Mouse (Mus musculus) kidney, postnatal 0 days (tissue): ENCODE measurements around the gene Gng12. TPM values are rescaled to one million over a fixed set of nuclear protein-coding genes. Genes with fewer than 3 reads are reported as not detected.

Experiments used
- ATAC-seq: fragments of 200-750 bp; cut with Nextera tagmentation; replicated peaks from 2 replicates; pipeline ENCODE4 v1.8.0; 2017; ENCODE audit warnings: low read depth, moderate number of reproducible peaks, moderate TSS enrichment, moderate library complexity; ENCODE audit not compliant: low FRiP score
- DNase-seq: peaks from one replicate; pipeline ENCODE4 v3.0.0-alpha.2; 2016; ENCODE audit warnings: low spot score
- H3K27ac ChIP-seq: fragments of 300-500 bp; sonication (generic); 2 replicates; pipeline ENCODE4 v1.5.1; 2014; ENCODE audit warnings: mild to moderate bottlenecking
- H3K27me3 ChIP-seq: fragments of 300-500 bp; sonication (generic); 2 replicates; pipeline ENCODE4 v1.6.1; 2014; ENCODE audit warnings: low read length, mixed read lengths; ENCODE audit not compliant: insufficient read depth
- H3K36me3 ChIP-seq: fragments of 300-500 bp; sonication (generic); 2 replicates; pipeline ENCODE4 v1.6.1; 2014; ENCODE audit warnings: low read length, mixed read lengths; ENCODE audit not compliant: insufficient read depth
- H3K4me1 ChIP-seq: fragments of 300-500 bp; sonication (generic); replicated peaks from 2 replicates; pipeline ENCODE4 v1.6.1; 2014; ENCODE audit warnings: antibody characterized with exemption, low read length, mixed read lengths; ENCODE audit not compliant: insufficient read depth
- H3K4me2 ChIP-seq: fragments of 300-500 bp; sonication (generic); 2 replicates; pipeline ENCODE4 v1.6.1; 2014; ENCODE audit warnings: mild to moderate bottlenecking, low read length, moderate library complexity, mixed read lengths
- H3K4me3 ChIP-seq: fragments of 300-500 bp; sonication (generic); replicated peaks from 2 replicates; pipeline ENCODE4 v1.5.1; 2014; ENCODE audit warnings: low read depth, low read length
- H3K9ac ChIP-seq: fragments of 300-500 bp; sonication (generic); 2 replicates; pipeline ENCODE4 v1.6.1; 2014; ENCODE audit warnings: low read depth, low read length
- H3K9me3 ChIP-seq: fragments of 300-500 bp; sonication (generic); replicated peaks from 2 replicates; pipeline ENCODE4 v1.6.1; 2016; ENCODE audit warnings: low read length, inconsistent platforms, mixed read lengths
- CTCF ChIP-seq: IDR thresholded peaks from 2 replicates; pipeline ENCODE4 v1.5.1; 2016; ENCODE audit warnings: antibody characterized with exemption, low read depth, mild to moderate bottlenecking, moderate library complexity
- WGBS: fragments of 180-500 bp; shearing (Covaris S2); extraction: QIAGEN DNeasy Blood & Tissue Kit; methylation state at CpG from one replicate; pipeline ENCODE4 v1.1.7; 2014; 5-methylcytosine and 5-hydroxymethylcytosine counted together
- polyA plus RNA-seq: library from polyadenylated mRNA; unstranded; fragments of >200 nt; fragmentation: Nextera tagmentation; extraction: Ambion mirVana; gene quantifications from 2 replicates; pipeline ENCODE4 v1.2.1, GENCODE M21; 2015

Gene Gng12
- polyA plus RNA-seq, 1 experiment from 2014 or later, result 144 TPM

GRCm38 (mm10) chr6:66975522-66975921 lies 79.3 kb downstream of the Gng12 start:
- TF ChIP-seq CTCF, result no peak
- Histone ChIP-seq H3K4me1 (0 out of 2 replicates have a peak, but pooled peaks cover 8% of the 10 kb centered on the region), H3K27me3 (no peaks in the 10 kb centered on the region), H3K4me2 (no peak overlapping the region), H3K27ac (no peak overlapping the region), H3K9ac (no peak overlapping the region), H3K4me3 (no peak overlapping the region), H3K36me3 (no peaks in the 10 kb centered on the region), H3K9me3 (no peaks in the 10 kb centered on the region)
- DNase-seq, result no peak
- ATAC-seq, result no peak
- WGBS, result 89% methylated on average over 4 of the region's 4 CpGs

GRCm38 (mm10) chr6:66979197-66979596 lies 83.0 kb downstream of the Gng12 start:
- Histone ChIP-seq H3K27me3 (no peaks in the 10 kb centered on the region), H3K27ac (0 out of 2 replicates have a peak overlapping the region, but pooled peaks have one; percentile 13), H3K9ac (no peak overlapping the region), H3K4me1 (peaks cover 2% of the 10 kb centered on the region; the same call in 1 of the 2 replicates), H3K36me3 (no peaks in the 10 kb centered on the region), H3K9me3 (no peaks in the 10 kb centered on the region), H3K4me3 (no peak overlapping the region), H3K4me2 (no peak overlapping the region)
- no peak for ATAC-seq
- 45% methylated on average over 1 of the region's 1 CpGs for WGBS
- no peak for TF ChIP-seq CTCF
- peak; percentile 33 for DNase-seq

- H3K4me1 ChIP-seq, result peaks cover 2% of the 10 kb centered on the region; the same call in 1 of the 2 replicates
- DNase-seq, result no peak
- no peak overlapping the region for H3K27ac ChIP-seq
- no peak for ATAC-seq
- H3K36me3 ChIP-seq, result no peaks in the 10 kb centered on the region
- WGBS, result 87% methylated on average over 4 of the region's 4 CpGs
- H3K9me3 ChIP-seq, result no peaks in the 10 kb centered on the region
- H3K9ac ChIP-seq, result no peak overlapping the region
- H3K4me3 ChIP-seq, result no peak overlapping the region
- H3K4me2 ChIP-seq, result no peak overlapping the region
- no peaks in the 10 kb centered on the region for H3K27me3 ChIP-seq
- TF ChIP-seq CTCF, result no peak
Measured at GRCm38 (mm10) chr6:66980040-66980439, 83.8 kb downstream of the Gng12 start.

GRCm38 (mm10) chr6:66981366-66981765 lies 85.2 kb downstream of the Gng12 start:
- peaks cover 2% of the 10 kb centered on the region; the same call in 1 of the 2 replicates for H3K4me1 ChIP-seq

GRCm38 (mm10) chr6:66981864-66982263 lies 85.7 kb downstream of the Gng12 start:
- 79% methylated on average over 1 of the region's 1 CpGs for WGBS
- Histone ChIP-seq H3K4me2 (no peak overlapping the region), H3K27me3 (no peaks in the 10 kb centered on the region), H3K9ac (no peak overlapping the region), H3K36me3 (no peaks in the 10 kb centered on the region), H3K27ac (no peak overlapping the region), H3K4me3 (no peak overlapping the region), H3K9me3 (no peaks in the 10 kb centered on the region), H3K4me1 (peaks cover 2% of the 10 kb centered on the region; the same call in 1 of the 2 replicates)
- TF ChIP-seq CTCF, result no peak
- ATAC-seq, result no peak
- DNase-seq, result no peak

More at GRCm38 (mm10) chr6:66981366-66981765, 85.2 kb downstream of the Gng12 start:
- H3K4me3 ChIP-seq, result no peak overlapping the region
- no peaks in the 10 kb centered on the region for H3K27me3 ChIP-seq
- no peaks in the 10 kb centered on the region for H3K36me3 ChIP-seq
- no peak overlapping the region for H3K4me2 ChIP-seq
- 74% methylated on average over 3 of the region's 3 CpGs for WGBS
- DNase-seq, result no peak
- H3K9me3 ChIP-seq, result no peaks in the 10 kb centered on the region
- no peak overlapping the region for H3K9ac ChIP-seq
- H3K27ac ChIP-seq, result no peak overlapping the region
- no peak for TF ChIP-seq CTCF
- no peak for ATAC-seq

GRCm38 (mm10) chr6:66984079-66984478 lies 87.9 kb downstream of the Gng12 start:
- Histone ChIP-seq H3K27ac (no peak overlapping the region), H3K36me3 (no peaks in the 10 kb centered on the region), H3K27me3 (no peaks in the 10 kb centered on the region), H3K9ac (no peak overlapping the region), H3K4me3 (no peak overlapping the region), H3K4me1 (peaks cover 2% of the 10 kb centered on the region; the same call in 1 of the 2 replicates), H3K4me2 (no peak overlapping the region), H3K9me3 (no peaks in the 10 kb centered on the region)
- WGBS, result 77% methylated on average over 5 of the region's 5 CpGs
- no peak for DNase-seq
- no peak for TF ChIP-seq CTCF
- ATAC-seq, result no peak

GRCm38 (mm10) chr6:66984672-66985071 lies 88.5 kb downstream of the Gng12 start:
- Histone ChIP-seq H3K27me3 (no peaks in the 10 kb centered on the region), H3K9me3 (no peaks in the 10 kb centered on the region), H3K4me3 (no peak overlapping the region), H3K4me2 (no peak overlapping the region), H3K36me3 (no peaks in the 10 kb centered on the region), H3K9ac (no peak overlapping the region), H3K4me1 (peaks cover 2% of the 10 kb centered on the region; the same call in 1 of the 2 replicates), H3K27ac (no peak overlapping the region)
- 90% methylated on average over 3 of the region's 3 CpGs for WGBS
- no peak for ATAC-seq
- DNase-seq, result no peak
- TF ChIP-seq CTCF, result no peak
